Mouse (Mus musculus) embryonic facial prominence, embryonic 10.5 days (tissue): ENCODE measurements at regions not wholly inside any gene's neighbourhood (a gene's known extent, or its start where the extent isn't known, plus 50 kb on each side); places are given as distances from the start of the nearest gene placed in this dataset.

Experiments
- DNase-seq: peaks from one replicate; pipeline ENCODE4 v3.0.0-alpha.2; 2017; ENCODE audit warnings: low spot score
- H3K27ac ChIP-seq: fragments of 300-500 bp; sonication (generic); replicated peaks from 2 replicates; pipeline ENCODE4 v1.5.1; 2016; ENCODE audit warnings: mild to moderate bottlenecking
- H3K27me3 ChIP-seq: fragments of 300-500 bp; sonication (generic); replicated peaks from 2 replicates; pipeline ENCODE4 v1.6.1; 2016; ENCODE audit warnings: low read depth, mild to moderate bottlenecking; ENCODE audit not compliant: poor library complexity, severe bottlenecking
- H3K36me3 ChIP-seq: fragments of 300-500 bp; sonication (generic); replicated peaks from 2 replicates; pipeline ENCODE4 v1.6.1; 2016; ENCODE audit warnings: mild to moderate bottlenecking, moderate library complexity
- H3K4me1 ChIP-seq: fragments of 300-500 bp; sonication (generic); 2 replicates; pipeline ENCODE4 v1.6.1; 2016
- H3K4me3 ChIP-seq: fragments of 300-500 bp; sonication (generic); 2 replicates; pipeline ENCODE4 v1.5.1; 2016; ENCODE audit warnings: mild to moderate bottlenecking, moderate library complexity
- H3K9me3 ChIP-seq: fragments of 300-500 bp; sonication (generic); 2 replicates; pipeline ENCODE4 v1.6.1; 2016; ENCODE audit warnings: mild to moderate bottlenecking
- WGBS: fragments of 180-500 bp; shearing (Covaris S2); methylation state at CpG from one replicate; pipeline ENCODE4 v1.1.7; 2016; 5-methylcytosine and 5-hydroxymethylcytosine counted together

DNA sequence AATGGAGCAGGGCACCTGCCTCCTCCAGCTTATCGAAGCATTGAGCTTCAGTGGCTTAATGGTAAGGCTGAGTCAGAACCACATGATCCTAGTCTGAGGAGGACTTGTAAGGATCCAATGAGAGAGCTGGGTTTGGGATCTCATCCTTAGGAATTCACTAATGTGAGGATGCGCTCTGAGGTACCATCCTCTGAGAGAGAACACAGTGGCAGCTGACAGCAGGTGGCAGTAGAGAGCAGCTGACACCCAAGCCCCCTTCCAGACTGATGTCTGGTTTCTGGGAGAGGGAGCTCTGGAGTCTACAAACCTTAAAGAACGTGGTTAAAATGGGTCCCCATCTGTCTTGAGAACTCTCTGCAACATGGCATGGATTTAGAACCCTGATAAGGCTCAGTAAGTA is 137.8 kb downstream of the B3glct start:
- WGBS: 35% methylated on average over 3 of the region's 3 CpGs
- Histone ChIP-seq H3K36me3 (no peaks in the 10 kb centered on the region), H3K4me1 (peaks cover 13% of the 10 kb centered on the region; the same call in 1 of the 2 replicates), H3K27me3 (no peaks in the 10 kb centered on the region), H3K9me3 (no peaks in the 10 kb centered on the region), H3K27ac (no peak overlapping the region), H3K4me3 (no peak overlapping the region)
- DNase-seq: peak; percentile 68

- H3K4me1 ChIP-seq: peaks cover 11% of the 10 kb centered on the region; the same call in 1 of the 2 replicates
- H3K27ac ChIP-seq: no peak overlapping the region
- H3K4me3 ChIP-seq: no peak overlapping the region
- H3K9me3 ChIP-seq: no peaks in the 10 kb centered on the region
- no peaks in the 10 kb centered on the region for H3K36me3 ChIP-seq
- no peak for DNase-seq
- WGBS: 51% methylated on average over 6 of the region's 6 CpGs
- H3K27me3 ChIP-seq: no peaks in the 10 kb centered on the region
Observed at GRCm38 (mm10) chr5:149818812-149819211, 140.8 kb downstream of the B3glct start.

- Histone ChIP-seq H3K9me3 (no peaks in the 10 kb centered on the region), H3K4me1 (peaks cover 39% of the 10 kb centered on the region), H3K4me3 (no peak overlapping the region), H3K27me3 (no peaks in the 10 kb centered on the region), H3K36me3 (no peaks in the 10 kb centered on the region), H3K27ac (no peak overlapping the region)
- DNase-seq: no peak
- 82% methylated on average over 9 of the region's 9 CpGs for whole genome bisulfite sequencing
Observed at GRCm38 (mm10) chr5:149823821-149824220, 145.8 kb downstream of the B3glct start.

DNA sequence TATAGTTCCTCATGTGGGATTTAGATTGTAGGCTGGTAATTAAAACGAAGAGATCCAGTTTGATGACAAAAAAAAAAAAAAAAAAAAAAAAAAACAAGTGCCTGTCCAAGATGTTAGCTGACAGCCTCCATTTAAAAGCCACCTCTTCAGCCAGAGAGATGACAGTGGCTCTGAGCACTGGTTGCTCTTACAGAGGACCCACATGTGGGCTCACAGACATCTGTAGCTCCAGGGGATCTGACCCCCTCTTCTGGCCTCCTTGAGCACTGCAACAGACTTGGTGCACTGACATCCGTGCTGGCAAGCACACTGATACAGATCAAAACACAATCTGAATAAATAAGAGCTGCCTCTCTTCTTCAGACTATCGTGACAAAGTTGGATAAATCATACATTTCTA is 149.6 kb downstream of the B3glct start:
- 54% methylated on average over 3 of the region's 3 CpGs for WGBS
- Histone ChIP-seq H3K36me3 (no peaks in the 10 kb centered on the region), H3K27ac (no peak overlapping the region), H3K9me3 (no peaks in the 10 kb centered on the region), H3K27me3 (peaks cover 4% of the 10 kb centered on the region; the same call in 1 of the 2 replicates), H3K4me3 (no peak overlapping the region), H3K4me1 (peaks cover 43% of the 10 kb centered on the region)
- DNase-seq: peak; percentile 24

- 4% methylated on average over 28 of the region's 28 CpGs for WGBS
- Histone ChIP-seq H3K4me3 (peak overlapping the region; percentile 59), H3K27me3 (peaks cover 4% of the 10 kb centered on the region; the same call in 1 of the 2 replicates), H3K9me3 (no peaks in the 10 kb centered on the region; the same call in 1 of the 2 replicates), H3K4me1 (peaks cover 22% of the 10 kb centered on the region), H3K36me3 (no peaks in the 10 kb centered on the region), H3K27ac (peak overlapping the region; percentile 75)
- peak; percentile 85 for DNase-seq
Observed at GRCm38 (mm10) chr5:149831122-149831861, 153.3 kb downstream of the B3glct start.

DNA sequence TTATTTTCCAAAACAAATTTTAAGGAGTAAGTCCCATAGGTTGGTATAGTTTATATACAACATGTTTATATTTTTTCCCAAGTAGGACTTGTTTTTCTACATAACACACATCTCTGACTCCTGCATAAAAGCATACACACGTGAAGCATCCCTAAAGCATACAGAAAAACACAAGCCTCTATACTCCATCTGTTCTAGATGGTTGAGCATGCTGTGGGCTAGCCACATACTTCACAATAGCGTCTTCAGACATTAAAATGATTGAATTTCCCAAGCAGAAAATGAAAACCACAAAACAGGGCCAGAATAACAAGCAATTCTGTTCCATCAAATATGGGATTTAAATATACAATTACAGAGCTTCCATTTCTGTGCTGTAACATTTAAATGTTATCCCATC is 159.3 kb downstream of the B3glct start:
- Histone ChIP-seq H3K9me3 (no peaks in the 10 kb centered on the region; the same call in 1 of the 2 replicates), H3K4me1 (no peaks in the 10 kb centered on the region), H3K4me3 (no peak overlapping the region), H3K27ac (no peak overlapping the region), H3K36me3 (no peaks in the 10 kb centered on the region), H3K27me3 (no peaks in the 10 kb centered on the region)
- no peak for DNase-seq
- 78% methylated on average over 2 of the region's 2 CpGs for WGBS

DNA sequence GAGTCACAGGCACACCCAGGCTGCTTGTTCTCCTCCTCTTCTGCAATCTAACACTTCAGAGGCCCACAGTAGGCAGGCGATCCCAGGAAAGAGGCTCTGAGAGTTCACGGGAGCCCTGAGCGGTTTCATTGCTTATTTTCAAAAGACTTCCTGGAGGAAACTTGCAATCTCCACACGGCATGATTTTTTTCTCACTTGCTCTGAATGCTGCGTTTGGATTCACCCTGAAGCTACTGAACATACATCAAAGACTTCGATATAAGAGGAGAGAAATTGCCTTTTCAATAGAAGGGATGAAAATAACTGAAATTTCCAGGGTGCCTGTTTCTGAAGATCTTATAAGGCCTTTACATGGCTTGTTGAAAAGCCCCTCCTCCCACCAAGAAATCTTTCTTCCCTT is 164.5 kb downstream of the B3glct start:
- peaks cover 24% of the 10 kb centered on the region for H3K27me3 ChIP-seq
- WGBS: 66% methylated on average over 6 of the region's 6 CpGs
- H3K9me3 ChIP-seq: no peaks in the 10 kb centered on the region
- H3K4me3 ChIP-seq: no peak overlapping the region
- H3K27ac ChIP-seq: no peak overlapping the region
- no peak for DNase-seq
- no peaks in the 10 kb centered on the region for H3K36me3 ChIP-seq
- H3K4me1 ChIP-seq: peaks cover 21% of the 10 kb centered on the region

GRCm38 (mm10) chr5:149843310-149843709 is 165.3 kb downstream of the B3glct start:
- no peak overlapping the region for H3K4me3 ChIP-seq
- no peaks in the 10 kb centered on the region for H3K9me3 ChIP-seq
- no peak for DNase-seq
- WGBS: 40% methylated on average over 7 of the region's 7 CpGs
- peaks cover 21% of the 10 kb centered on the region for H3K4me1 ChIP-seq
- no peaks in the 10 kb centered on the region for H3K36me3 ChIP-seq
- H3K27me3 ChIP-seq: peaks cover 24% of the 10 kb centered on the region
- H3K27ac ChIP-seq: no peak overlapping the region

DNA sequence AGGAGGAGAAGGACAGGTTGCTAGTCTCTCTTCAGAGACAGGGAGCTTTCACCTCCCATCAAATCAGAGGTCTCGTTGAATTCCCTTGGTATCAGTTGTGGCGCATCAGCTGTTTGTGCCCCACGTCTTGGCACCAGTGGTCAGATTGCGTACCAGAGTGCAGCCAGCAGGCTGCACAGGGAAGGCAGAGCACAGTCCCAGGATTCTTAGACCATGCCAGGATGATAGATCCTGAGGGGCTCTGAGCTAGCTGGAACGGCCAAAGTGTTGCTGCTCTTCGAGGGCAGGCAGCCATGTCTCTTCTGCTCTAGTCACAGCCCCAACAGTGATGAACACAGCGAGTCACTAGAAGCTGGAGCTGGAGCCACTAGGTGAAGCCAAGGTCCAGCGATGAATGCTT is 167.2 kb downstream of the B3glct start:
- H3K27ac ChIP-seq: no peak overlapping the region
- H3K9me3 ChIP-seq: no peaks in the 10 kb centered on the region
- H3K27me3 ChIP-seq: peaks cover 24% of the 10 kb centered on the region
- WGBS: 75% methylated on average over 8 of the region's 8 CpGs
- H3K4me1 ChIP-seq: peaks cover 21% of the 10 kb centered on the region
- no peaks in the 10 kb centered on the region for H3K36me3 ChIP-seq
- DNase-seq: no peak
- H3K4me3 ChIP-seq: no peak overlapping the region

- Histone ChIP-seq H3K9me3 (no peaks in the 10 kb centered on the region), H3K27me3 (peaks cover 34% of the 10 kb centered on the region), H3K4me3 (no peak overlapping the region), H3K4me1 (peaks cover 22% of the 10 kb centered on the region), H3K27ac (no peak overlapping the region), H3K36me3 (no peaks in the 10 kb centered on the region)
- DNase-seq: no peak
- 84% methylated on average over 3 of the region's 3 CpGs for WGBS
Observed at GRCm38 (mm10) chr5:149848465-149848864, 170.0 kb upstream of the Rxfp2 start.

GRCm38 (mm10) chr5:149851011-149851410 is 167.5 kb upstream of the Rxfp2 start:
- no peak overlapping the region for H3K4me3 ChIP-seq
- H3K27me3 ChIP-seq: peaks cover 15% of the 10 kb centered on the region
- H3K9me3 ChIP-seq: no peaks in the 10 kb centered on the region
- peak; percentile 76 for DNase-seq
- H3K4me1 ChIP-seq: 0 out of 2 replicates have a peak, but pooled peaks cover 4% of the 10 kb centered on the region
- no peaks in the 10 kb centered on the region for H3K36me3 ChIP-seq
- no peak overlapping the region for H3K27ac ChIP-seq
- 15% methylated on average over 9 of the region's 9 CpGs for WGBS

GRCm38 (mm10) chr5:149852516-149852915 is 166.0 kb upstream of the Rxfp2 start:
- peaks cover 15% of the 10 kb centered on the region for H3K27me3 ChIP-seq
- no peaks in the 10 kb centered on the region for H3K9me3 ChIP-seq
- H3K36me3 ChIP-seq: no peaks in the 10 kb centered on the region
- 51% methylated on average over 16 of the region's 16 CpGs for WGBS
- DNase-seq: no peak
- H3K4me1 ChIP-seq: 0 out of 2 replicates have a peak, but pooled peaks cover 4% of the 10 kb centered on the region
- no peak overlapping the region for H3K4me3 ChIP-seq
- no peak overlapping the region for H3K27ac ChIP-seq

DNA sequence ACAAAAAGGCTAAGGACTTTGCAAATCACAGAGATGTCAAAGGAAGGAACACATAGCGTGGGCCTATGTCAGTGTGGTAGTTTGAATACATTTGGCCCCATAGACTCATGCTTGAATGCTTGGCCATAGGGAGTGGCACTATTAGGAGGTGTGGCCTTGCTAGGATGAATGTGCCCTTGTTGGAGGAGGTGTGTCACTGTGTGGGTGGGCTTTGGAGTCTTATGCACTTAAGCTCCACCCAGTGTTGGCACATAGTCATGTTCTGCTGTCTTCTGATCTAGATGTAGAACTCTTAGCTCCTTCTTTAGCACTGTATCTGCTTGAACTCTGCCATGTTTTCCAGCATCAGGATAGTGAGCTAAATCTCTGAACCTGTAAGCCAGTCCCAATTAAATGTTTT is 162.4 kb upstream of the Rxfp2 start:
- H3K27ac ChIP-seq: no peak overlapping the region
- WGBS: 84% methylated on average over 1 of the region's 1 CpGs
- H3K9me3 ChIP-seq: no peaks in the 10 kb centered on the region
- H3K36me3 ChIP-seq: no peaks in the 10 kb centered on the region
- DNase-seq: no peak
- H3K4me3 ChIP-seq: no peak overlapping the region
- 0 out of 2 replicates have a peak, but pooled peaks cover 4% of the 10 kb centered on the region for H3K4me1 ChIP-seq
- H3K27me3 ChIP-seq: peaks cover 15% of the 10 kb centered on the region
